Mouse (Mus musculus): ENCODE measurements at regions not wholly inside any gene's neighbourhood (a gene's known extent, or its start where the extent isn't known, plus 50 kb on each side); places are given as distances from the start of the nearest gene placed in this dataset.

- H3K9ac ChIP-seq = no peak overlapping the region
- H3K27ac ChIP-seq (ENCODE audit: poor library complexity, severe bottlenecking) = no peak overlapping the region
- no peak overlapping the region for H3K4me3 ChIP-seq
- 72% methylated on average over 3 of the region's 3 CpGs for WGBS
- H3K27me3 ChIP-seq (replicated peaks) = peaks cover 23% of the 10 kb centered on the region
- ATAC-seq (ENCODE audit: insufficient number of reproducible peaks, low FRiP score) = no peak
- no peak overlapping the region for H3K4me2 ChIP-seq
- H3K4me1 ChIP-seq (replicated peaks) = peaks cover 13% of the 10 kb centered on the region
- no peaks in the 10 kb centered on the region for H3K9me3 ChIP-seq (replicated peaks)
- no peaks in the 10 kb centered on the region for H3K36me3 ChIP-seq
Observed at GRCm38 (mm10) chr9:60998086-60998785, 203.9 kb downstream of the Uaca start.

DNA sequence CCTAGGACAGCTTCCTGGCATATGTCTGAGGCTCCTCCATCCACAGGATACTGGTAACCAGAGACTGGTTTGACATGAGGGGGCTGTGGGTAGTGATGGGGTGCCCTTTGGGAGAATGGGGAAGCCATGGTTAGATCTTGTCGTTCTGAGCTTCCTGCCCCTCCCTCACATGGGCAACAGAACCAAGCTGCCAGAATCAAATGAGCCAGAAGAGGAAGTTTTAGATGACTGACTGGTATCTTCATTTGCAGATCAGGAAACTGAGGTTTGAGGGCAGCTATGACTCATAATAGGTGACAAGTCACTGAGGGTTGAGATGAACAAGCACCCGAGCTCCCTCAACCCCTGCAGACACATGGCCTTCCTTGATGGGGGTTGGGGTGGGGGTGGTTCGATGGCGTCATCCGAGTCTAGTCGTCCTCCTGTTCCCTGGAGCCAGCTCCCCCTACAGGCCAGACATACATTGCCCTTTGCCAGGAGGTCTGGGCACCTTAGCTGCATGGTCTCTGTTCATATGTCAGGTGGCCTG, 204.7 kb downstream of the Uaca start:
- ATAC-seq (ENCODE audit: insufficient number of reproducible peaks, low FRiP score) = no peak
- H3K4me2 ChIP-seq = no peak overlapping the region
- H3K4me3 ChIP-seq = no peak overlapping the region
- no peaks in the 10 kb centered on the region for H3K36me3 ChIP-seq
- no peaks in the 10 kb centered on the region for H3K9me3 ChIP-seq (replicated peaks)
- no peak overlapping the region for H3K27ac ChIP-seq (ENCODE audit: poor library complexity, severe bottlenecking)
- H3K4me1 ChIP-seq (replicated peaks) = peaks cover 13% of the 10 kb centered on the region
- no peak overlapping the region for H3K9ac ChIP-seq
- peaks cover 23% of the 10 kb centered on the region for H3K27me3 ChIP-seq (replicated peaks)
- WGBS = 37% methylated on average over 6 of the region's 6 CpGs

- peaks cover 4% of the 10 kb centered on the region for H3K4me1 ChIP-seq (replicated peaks)
- no peaks in the 10 kb centered on the region for H3K9me3 ChIP-seq (replicated peaks)
- H3K27ac ChIP-seq (ENCODE audit: poor library complexity, severe bottlenecking) = no peak overlapping the region
- H3K4me2 ChIP-seq = no peak overlapping the region
- H3K36me3 ChIP-seq = no peaks in the 10 kb centered on the region
- no peak overlapping the region for H3K4me3 ChIP-seq
- ATAC-seq (ENCODE audit: insufficient number of reproducible peaks, low FRiP score) = no peak
- H3K27me3 ChIP-seq (replicated peaks) = peaks cover 29% of the 10 kb centered on the region
- no peak overlapping the region for H3K9ac ChIP-seq
- WGBS = 85% methylated on average over 11 of the region's 11 CpGs
Observed at GRCm38 (mm10) chr9:61000232-61000631, 205.9 kb downstream of the Uaca start.

GRCm38 (mm10) chr9:61002572-61002971, 208.2 kb downstream of the Uaca start:
- WGBS = 78% methylated on average over 5 of the region's 5 CpGs
- no peak overlapping the region for H3K27ac ChIP-seq (ENCODE audit: poor library complexity, severe bottlenecking)
- ATAC-seq (ENCODE audit: insufficient number of reproducible peaks, low FRiP score) = no peak
- H3K9me3 ChIP-seq (replicated peaks) = no peaks in the 10 kb centered on the region
- H3K27me3 ChIP-seq (replicated peaks) = peaks cover 30% of the 10 kb centered on the region
- no peak overlapping the region for H3K4me3 ChIP-seq
- H3K36me3 ChIP-seq = no peaks in the 10 kb centered on the region
- no peak overlapping the region for H3K9ac ChIP-seq
- H3K4me2 ChIP-seq = no peak overlapping the region
- H3K4me1 ChIP-seq (replicated peaks) = no peaks in the 10 kb centered on the region

- Histone ChIP-seq H3K9me3 (replicated peaks) (0 out of 2 replicates have a peak, but pooled peaks cover 2% of the 10 kb centered on the region), H3K27ac (ENCODE audit: poor library complexity, severe bottlenecking) (no peak overlapping the region), H3K4me2 (no peak overlapping the region), H3K36me3 (no peaks in the 10 kb centered on the region), H3K4me3 (no peak overlapping the region), H3K4me1 (replicated peaks) (0 out of 2 replicates have a peak, but pooled peaks cover 3% of the 10 kb centered on the region), H3K9ac (no peak overlapping the region), H3K27me3 (replicated peaks) (peaks cover 12% of the 10 kb centered on the region; the same call in 1 of the 2 replicates)
- WGBS = 15% methylated on average over 1 of the region's 1 CpGs
- no peak for ATAC-seq (ENCODE audit: insufficient number of reproducible peaks, low FRiP score)
Observed at GRCm38 (mm10) chr9:61008446-61008845, 214.1 kb downstream of the Uaca start.

DNA sequence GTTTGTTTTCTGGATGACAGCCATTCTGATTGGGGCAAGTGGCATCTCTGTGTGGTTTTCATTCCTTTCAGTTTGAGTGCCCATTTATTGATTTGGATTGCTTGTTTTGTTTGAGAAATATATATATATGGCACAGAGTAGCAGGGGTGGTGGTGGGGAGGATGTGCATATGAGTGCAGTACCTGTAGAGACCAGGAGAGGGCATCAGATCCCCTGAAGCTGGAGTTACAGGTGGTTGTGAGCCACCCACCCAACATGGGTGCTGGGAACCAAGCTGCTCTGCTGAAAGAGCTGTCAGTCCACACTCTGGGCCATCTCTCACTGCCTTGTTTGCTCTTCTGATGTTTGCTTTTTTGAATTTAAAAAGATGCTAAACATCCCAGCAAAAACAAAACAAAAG, 216.7 kb downstream of the Uaca start:
- Histone ChIP-seq H3K9me3 (replicated peaks) (0 out of 2 replicates have a peak, but pooled peaks cover 2% of the 10 kb centered on the region), H3K27ac (ENCODE audit: poor library complexity, severe bottlenecking) (no peak overlapping the region), H3K4me2 (no peak overlapping the region), H3K9ac (no peak overlapping the region), H3K36me3 (no peaks in the 10 kb centered on the region), H3K4me1 (replicated peaks) (0 out of 2 replicates have a peak, but pooled peaks cover 3% of the 10 kb centered on the region), H3K27me3 (replicated peaks) (peaks cover 24% of the 10 kb centered on the region), H3K4me3 (no peak overlapping the region)
- ATAC-seq (ENCODE audit: insufficient number of reproducible peaks, low FRiP score) = no peak

GRCm38 (mm10) chr9:61012771-61013540, 218.6 kb downstream of the Uaca start:
- Histone ChIP-seq H3K4me3 (no peak overlapping the region), H3K36me3 (no peaks in the 10 kb centered on the region), H3K4me2 (no peak overlapping the region), H3K9ac (no peak overlapping the region), H3K27me3 (replicated peaks) (peaks cover 33% of the 10 kb centered on the region), H3K4me1 (replicated peaks) (0 out of 2 replicates have a peak, but pooled peaks cover 3% of the 10 kb centered on the region), H3K27ac (ENCODE audit: poor library complexity, severe bottlenecking) (no peak overlapping the region), H3K9me3 (replicated peaks) (0 out of 2 replicates have a peak, but pooled peaks cover 2% of the 10 kb centered on the region)
- no peak for ATAC-seq (ENCODE audit: insufficient number of reproducible peaks, low FRiP score)
- WGBS = 60% methylated on average over 19 of the region's 19 CpGs

- ATAC-seq (ENCODE audit: insufficient number of reproducible peaks, low FRiP score) = no peak
- Histone ChIP-seq H3K4me2 (no peak overlapping the region), H3K9ac (no peak overlapping the region), H3K4me3 (no peak overlapping the region), H3K36me3 (no peaks in the 10 kb centered on the region), H3K9me3 (replicated peaks) (0 out of 2 replicates have a peak, but pooled peaks cover 2% of the 10 kb centered on the region), H3K4me1 (replicated peaks) (0 out of 2 replicates have a peak, but pooled peaks cover 3% of the 10 kb centered on the region), H3K27me3 (replicated peaks) (peaks cover 45% of the 10 kb centered on the region), H3K27ac (ENCODE audit: poor library complexity, severe bottlenecking) (no peak overlapping the region)
- 79% methylated on average over 8 of the region's 8 CpGs for WGBS
Observed at GRCm38 (mm10) chr9:61014151-61014550, 219.8 kb downstream of the Uaca start.

- no peak overlapping the region for H3K27ac ChIP-seq (ENCODE audit: poor library complexity, severe bottlenecking)
- H3K4me3 ChIP-seq = no peak overlapping the region
- no peak for ATAC-seq (ENCODE audit: insufficient number of reproducible peaks, low FRiP score)
- H3K27me3 ChIP-seq (replicated peaks) = peaks cover 46% of the 10 kb centered on the region
- 66% methylated on average over 15 of the region's 15 CpGs for WGBS
- H3K9ac ChIP-seq = no peak overlapping the region
- H3K9me3 ChIP-seq (replicated peaks) = 0 out of 2 replicates have a peak, but pooled peaks cover 2% of the 10 kb centered on the region
- H3K36me3 ChIP-seq = no peaks in the 10 kb centered on the region
- no peaks in the 10 kb centered on the region for H3K4me1 ChIP-seq (replicated peaks)
- no peak overlapping the region for H3K4me2 ChIP-seq
Observed at GRCm38 (mm10) chr9:61015374-61015890, 221.1 kb downstream of the Uaca start.

- H3K9me3 ChIP-seq (replicated peaks) = peaks cover 6% of the 10 kb centered on the region; the same call in 1 of the 2 replicates
- WGBS = 51% methylated on average over 10 of the region's 10 CpGs
- H3K27me3 ChIP-seq (replicated peaks) = peaks cover 46% of the 10 kb centered on the region
- H3K4me2 ChIP-seq = no peak overlapping the region
- H3K27ac ChIP-seq (ENCODE audit: poor library complexity, severe bottlenecking) = no peak overlapping the region
- no peak overlapping the region for H3K4me3 ChIP-seq
- no peaks in the 10 kb centered on the region for H3K4me1 ChIP-seq (replicated peaks)
- no peak overlapping the region for H3K9ac ChIP-seq
- no peaks in the 10 kb centered on the region for H3K36me3 ChIP-seq
- no peak for ATAC-seq (ENCODE audit: insufficient number of reproducible peaks, low FRiP score)
Observed at GRCm38 (mm10) chr9:61016673-61017072, 222.3 kb downstream of the Uaca start.

DNA sequence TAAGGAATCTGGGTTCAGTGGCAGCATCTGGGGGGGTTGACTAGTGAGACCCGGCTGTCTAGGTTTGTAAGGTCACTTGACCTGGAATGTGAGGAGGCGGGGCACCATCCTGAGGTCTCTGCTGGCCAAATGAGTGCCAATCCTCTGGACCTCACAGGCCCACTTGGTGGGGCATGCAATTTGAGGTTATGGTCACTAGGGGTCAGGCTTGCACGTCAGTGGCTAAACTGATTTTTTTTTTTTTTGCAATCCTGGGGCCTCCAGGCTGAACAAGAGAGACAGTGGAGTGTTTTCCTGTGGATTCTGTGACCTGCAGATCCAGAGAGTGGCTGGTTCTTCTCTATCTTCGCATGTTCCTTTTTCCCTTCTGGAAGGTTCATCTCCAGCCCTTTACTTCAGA, 225.6 kb downstream of the Uaca start:
- no peak overlapping the region for H3K27ac ChIP-seq (ENCODE audit: poor library complexity, severe bottlenecking)
- H3K9me3 ChIP-seq (replicated peaks) = peaks cover 6% of the 10 kb centered on the region; the same call in 1 of the 2 replicates
- 55% methylated on average over 4 of the region's 4 CpGs for WGBS
- no peaks in the 10 kb centered on the region for H3K36me3 ChIP-seq
- no peaks in the 10 kb centered on the region for H3K4me1 ChIP-seq (replicated peaks)
- H3K4me2 ChIP-seq = no peak overlapping the region
- H3K4me3 ChIP-seq = no peak overlapping the region
- no peak overlapping the region for H3K9ac ChIP-seq
- peaks cover 45% of the 10 kb centered on the region for H3K27me3 ChIP-seq (replicated peaks)
- ATAC-seq (ENCODE audit: insufficient number of reproducible peaks, low FRiP score) = no peak

Measured in heart, embryonic 12.5 days (tissue).